Mouse (Mus musculus): ENCODE measurements around the gene Cxcl1.
A peak's percentile ranks its signal among the peaks of the same experiment; 100 is the strongest.
"Not testable (repeated sequence)": the region's sequence is repeated elsewhere in the genome, so short reads cannot be mapped to it uniquely, and the experiment has no call there.

The Cxcl1 gene

DNA sequence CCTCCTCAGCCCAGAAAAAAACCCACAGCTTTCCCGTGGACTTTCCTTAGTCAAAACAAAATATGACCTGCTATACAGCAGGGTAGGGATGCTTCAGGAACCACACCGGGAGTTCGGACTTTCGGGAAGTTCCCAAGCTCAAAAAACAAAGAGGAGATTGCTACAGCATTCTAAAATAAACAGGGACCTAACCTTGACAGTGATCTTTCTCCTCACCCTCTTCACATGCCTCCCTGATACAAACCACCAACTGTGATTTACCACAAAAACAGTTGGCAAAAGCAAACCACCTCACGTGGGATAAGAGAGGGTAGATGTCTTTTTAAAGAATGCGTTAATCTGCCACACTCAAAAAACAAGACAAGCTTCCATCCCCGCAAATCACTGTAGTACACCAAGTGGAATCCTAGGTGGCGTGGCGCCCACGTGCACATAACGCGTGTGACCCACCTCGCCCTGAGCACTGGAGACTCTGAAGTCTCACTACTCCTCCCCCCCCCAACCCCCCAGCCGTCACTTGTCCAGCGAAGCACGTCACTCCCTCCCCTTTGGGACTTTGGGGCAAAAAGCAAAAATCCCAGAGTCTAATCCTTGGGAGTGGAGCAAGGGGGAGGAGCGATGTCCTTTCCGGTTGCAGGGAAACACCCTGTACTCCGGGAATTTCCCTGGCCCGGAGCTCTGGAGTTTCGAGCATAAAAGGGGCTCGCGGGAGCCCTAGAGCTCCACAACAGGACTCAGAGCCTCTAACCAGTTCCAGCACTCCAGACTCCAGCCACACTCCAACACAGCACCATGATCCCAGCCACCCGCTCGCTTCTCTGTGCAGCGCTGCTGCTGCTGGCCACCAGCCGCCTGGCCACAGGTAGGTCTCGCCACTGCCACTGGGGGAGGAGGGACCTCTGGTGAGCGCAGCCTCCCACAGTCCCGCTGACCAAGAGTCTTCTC is at the start of gene Cxcl1:
TSS of gene Cxcl1 (plus strand) at position 723 of the 945 bp plus-strand sequence.
- peak; percentile 4 for DNase-seq

- DNase-seq, result no peak
These were observed 47.1 kb upstream of the Cxcl1 start for GRCm38 (mm10) chr5:90843891-90844290.

DNA sequence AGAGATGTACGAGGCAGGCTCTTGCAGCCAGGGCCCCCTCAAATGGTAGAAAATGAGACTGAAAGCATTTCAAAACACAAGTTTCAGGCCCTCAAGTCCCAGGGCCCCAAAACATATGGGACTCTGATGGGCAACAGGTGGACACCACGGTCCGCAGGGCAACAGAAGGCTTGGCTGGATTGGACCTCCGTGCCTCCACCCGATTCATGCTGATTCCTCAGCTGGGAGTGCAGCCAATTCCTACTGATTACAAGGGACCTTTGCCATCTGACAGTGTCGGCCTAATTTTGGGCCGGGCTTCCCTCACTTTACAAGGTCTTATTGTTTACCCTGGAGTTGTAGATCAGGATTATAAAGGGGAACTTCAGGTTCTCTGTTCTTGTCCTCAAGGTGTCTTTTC is 40.9 kb upstream of the Cxcl1 start:
- peak; percentile 39 for DNase-seq

GRCm38 (mm10) chr5:90851391-90851790 is 39.6 kb upstream of the Cxcl1 start:
- DNase-seq, result not testable (repeated sequence)

GRCm38 (mm10) chr5:90853206-90853605 is 37.8 kb upstream of the Cxcl1 start:
- no peak for DNase-seq

- DNase-seq, result no peak
These were observed 35.5 kb upstream of the Cxcl1 start for GRCm38 (mm10) chr5:90855308-90856230.

DNA sequence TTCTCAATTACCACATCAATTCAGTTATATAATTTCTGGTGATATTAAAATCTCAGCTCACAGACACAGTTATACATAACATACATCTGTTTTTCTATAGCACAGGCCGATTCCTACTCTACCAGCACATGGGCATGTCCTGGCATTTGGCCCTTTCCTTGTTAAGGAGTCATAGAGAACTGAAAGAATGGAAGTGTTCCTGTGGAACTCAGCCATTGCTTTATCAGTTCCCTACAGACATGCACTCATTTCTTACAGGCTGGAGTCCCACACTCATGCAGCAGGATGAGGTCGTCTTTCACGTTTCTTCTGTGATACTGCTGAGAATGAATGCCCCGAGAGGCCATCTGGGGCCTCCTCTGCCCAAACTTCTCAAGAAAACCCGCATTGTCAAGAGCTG is 33.6 kb upstream of the Cxcl1 start:
- no peak for DNase-seq

- DNase-seq, result no peak
These were observed 32.6 kb upstream of the Cxcl1 start for GRCm38 (mm10) chr5:90858429-90858828.

- no peak for DNase-seq
These were observed 32.0 kb upstream of the Cxcl1 start for GRCm38 (mm10) chr5:90859031-90859430.

GRCm38 (mm10) chr5:90861876-90862375 is 29.1 kb upstream of the Cxcl1 start:
- no peak for DNase-seq

- no peak for DNase-seq
These were observed 24.3 kb upstream of the Cxcl1 start for GRCm38 (mm10) chr5:90866770-90867169.

GRCm38 (mm10) chr5:90872377-90872776 is 18.7 kb upstream of the Cxcl1 start:
- no peak for DNase-seq

GRCm38 (mm10) chr5:90876045-90876444 is 15.0 kb upstream of the Cxcl1 start:
- no peak for DNase-seq

- no peak for DNase-seq
These were observed 14.4 kb upstream of the Cxcl1 start for GRCm38 (mm10) chr5:90876471-90877172.

DNA sequence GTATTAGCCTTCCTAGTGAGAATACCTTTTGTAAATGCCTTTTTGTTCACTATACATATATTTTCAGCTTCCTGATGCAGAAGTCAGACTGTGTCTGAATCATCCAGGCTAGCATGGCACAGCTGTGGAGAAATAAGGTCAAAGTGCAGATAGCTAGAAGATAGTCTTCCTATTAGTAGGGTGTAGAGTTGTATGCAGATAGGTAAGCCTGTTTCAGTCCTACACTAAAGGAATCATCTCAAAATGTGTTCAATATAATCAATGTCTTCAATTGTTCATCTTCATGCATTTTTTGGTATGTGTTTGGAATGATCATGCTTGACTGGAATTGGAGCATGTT is 13.9 kb upstream of the Cxcl1 start:
- no peak for DNase-seq

DNA sequence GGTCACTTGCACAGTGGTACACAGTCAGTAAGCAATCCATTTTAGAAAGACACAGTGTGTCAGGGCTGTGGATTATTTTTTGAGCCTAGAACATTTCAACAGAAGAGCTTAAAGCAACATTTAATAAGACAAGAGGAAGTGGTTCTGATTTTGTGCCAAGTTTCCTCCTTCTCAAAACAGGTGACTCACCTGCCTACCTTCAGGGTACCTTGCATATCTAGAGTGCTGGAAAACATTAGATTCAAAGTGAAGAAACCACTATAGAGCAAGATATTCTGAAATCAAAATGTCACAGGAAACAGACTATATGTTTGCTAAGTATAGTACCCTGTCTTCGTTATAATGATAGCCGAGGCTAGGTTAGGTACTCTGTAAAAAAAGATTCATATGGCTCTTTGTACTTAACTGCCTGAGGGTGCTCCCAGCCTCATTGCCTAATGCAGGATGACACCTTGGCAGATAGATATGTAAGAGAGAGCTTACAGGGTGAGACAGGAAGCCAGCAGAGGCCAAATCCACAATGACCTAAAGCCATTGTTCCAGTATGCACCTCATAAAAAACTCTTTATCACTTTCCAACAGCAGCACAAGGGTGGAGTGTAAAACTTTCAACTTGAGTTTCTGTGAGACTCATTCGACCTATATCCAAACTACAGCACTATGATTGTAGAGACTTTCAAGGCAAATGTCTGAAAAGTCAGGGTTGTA is 11.6 kb upstream of the Cxcl1 start:
- DNase-seq, result no peak

DNA sequence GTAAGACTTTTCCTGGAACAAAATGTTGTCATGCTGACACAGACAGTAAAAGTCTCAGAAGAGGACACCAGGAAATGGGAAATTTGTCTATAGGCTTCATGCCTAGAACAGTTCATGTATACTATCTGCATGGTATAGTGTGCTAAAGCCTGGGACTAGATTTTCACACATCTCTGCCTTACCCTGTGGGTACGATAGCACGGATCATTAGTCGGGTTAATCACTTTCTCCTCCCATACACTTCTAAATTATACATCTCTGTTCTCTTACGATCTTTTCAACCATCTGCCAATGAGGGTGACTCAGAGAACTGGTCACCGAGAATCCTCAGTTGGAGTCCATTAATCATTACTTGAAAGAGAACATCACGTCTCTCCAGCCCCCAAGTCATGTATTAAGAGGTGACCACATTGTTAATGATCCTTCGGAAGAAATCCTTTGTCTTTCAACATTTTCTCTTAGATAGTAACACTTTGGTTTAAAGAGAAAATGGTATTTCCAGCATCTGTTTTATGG is 10.6 kb upstream of the Cxcl1 start:
- DNase-seq, result no peak

GRCm38 (mm10) chr5:90881021-90881420 is 10.0 kb upstream of the Cxcl1 start:
- no peak for DNase-seq

DNA sequence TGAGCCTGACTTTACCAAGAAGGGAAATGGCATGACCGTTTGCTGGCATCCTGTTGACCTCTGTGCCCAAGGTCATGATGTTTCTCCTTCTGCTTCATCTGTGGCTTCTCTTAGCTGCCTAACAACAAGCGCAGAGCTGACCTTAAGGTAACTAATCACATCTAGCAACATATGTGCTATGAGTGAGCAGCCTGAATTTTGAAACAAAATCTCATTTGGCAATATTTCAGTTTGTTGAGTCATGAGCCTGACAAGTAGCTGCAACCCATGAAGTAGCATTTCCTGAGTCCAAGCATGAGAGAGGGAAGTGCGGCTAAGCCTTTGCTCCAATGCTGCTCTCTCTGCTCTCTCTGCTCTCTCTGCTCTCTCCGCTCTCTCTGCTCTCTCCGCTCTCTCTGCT is 9.4 kb upstream of the Cxcl1 start:
- DNase-seq, result no peak

GRCm38 (mm10) chr5:90882146-90882545 is 8.9 kb upstream of the Cxcl1 start:
- no peak for DNase-seq

GRCm38 (mm10) chr5:90884628-90885242 is 6.3 kb upstream of the Cxcl1 start:
- DNase-seq, result peak; percentile 6
